Mouse (Mus musculus) cerebellum, adult 11 months (tissue): ENCODE results near the gene Slc25a45.

ENCODE experiments used
- DNase-seq: peaks from one replicate; pipeline ENCODE4 v3.0.0; 2022

Gene Slc25a45

GRCm38 (mm10) chr19:5893282-5894001 is 15.8 kb downstream of the Slc25a45 start:
- DNase-seq, result no peak

- DNase-seq, result peak; percentile 95
Measured at GRCm38 (mm10) chr19:5894002-5894678, 16.5 kb downstream of the Slc25a45 start, which contains the start of gene Tigd3. Gene Tigd3 (minus strand): TSS chr19:5894149.

- DNase-seq, result no peak
Measured at GRCm38 (mm10) chr19:5907275-5907674, 29.7 kb downstream of the Slc25a45 start.

GRCm38 (mm10) chr19:5910221-5910620 is 32.6 kb downstream of the Slc25a45 start:
- DNase-seq, result no peak

GRCm38 (mm10) chr19:5911430-5912102 is 34.0 kb downstream of the Slc25a45 start:
- no peak for DNase-seq

GRCm38 (mm10) chr19:5912103-5913006 is 34.7 kb downstream of the Slc25a45 start:
- DNase-seq, result peak; percentile 99

- DNase-seq, result no peak
Measured at GRCm38 (mm10) chr19:5913007-5913719, 35.6 kb downstream of the Slc25a45 start, which contains the start of gene Dpf2. Gene Dpf2 (minus strand): TSS chr19:5913010.

- no peak for DNase-seq
Measured at GRCm38 (mm10) chr19:5921715-5922114, 44.1 kb downstream of the Slc25a45 start.

GRCm38 (mm10) chr19:5922119-5922942 is 44.7 kb downstream of the Slc25a45 start:
- no peak for DNase-seq

GRCm38 (mm10) chr19:5922963-5923362 is 45.4 kb downstream of the Slc25a45 start:
- no peak for DNase-seq

GRCm38 (mm10) chr19:5923990-5924712 is 46.5 kb downstream of the Slc25a45 start:
- DNase-seq, result peak; percentile 85

- peak; percentile 94 for DNase-seq
Measured at GRCm38 (mm10) chr19:5924713-5925093, 47.1 kb downstream of the Slc25a45 start, which contains the start of gene Cdc42ep2. Gene Cdc42ep2 (minus strand): TSS chr19:5924816.

GRCm38 (mm10) chr19:5925311-5925855 is 47.8 kb downstream of the Slc25a45 start:
- DNase-seq, result no peak

GRCm38 (mm10) chr19:5927026-5927425 is 49.4 kb downstream of the Slc25a45 start:
- no peak for DNase-seq

GRCm38 (mm10) chr19:5927532-5927931 is 49.9 kb downstream of the Slc25a45 start:
- no peak for DNase-seq

- DNase-seq, result no peak
Measured at GRCm38 (mm10) chr19:5928104-5928503, 50.5 kb downstream of the Slc25a45 start.

GRCm38 (mm10) chr19:5928546-5928945 is 50.9 kb downstream of the Slc25a45 start:
- DNase-seq, result no peak

GRCm38 (mm10) chr19:5929634-5930596 is 52.3 kb downstream of the Slc25a45 start:
- DNase-seq, result no peak

GRCm38 (mm10) chr19:5935266-5935665 is 57.7 kb downstream of the Slc25a45 start:
- DNase-seq, result no peak
